Mouse (Mus musculus) megakaryocyte progenitor cell, adult 5-6 weeks (primary cell): Measurements from ENCODE around the gene Nr1i2. TPM values are rescaled to one million over a fixed set of nuclear protein-coding genes. Genes with fewer than 3 reads are reported as not detected.
A peak's percentile ranks its signal among the peaks of the same experiment; 100 is the strongest.

Experiments
- ATAC-seq: replicated peaks from 2 replicates; pipeline ENCODE4 v1.8.0; 2016; ENCODE audit warnings: mild to moderate bottlenecking, moderate TSS enrichment, inconsistent platforms; ENCODE audit not compliant: poor library complexity
- total RNA-seq, 2 experiments: library from RNA; stranded (forward) in 1 of 2; stranded (reverse) in 1 of 2; fragments of 157-497, 149-512 nt in 1 of 2; fragments of 200-1000 nt in 1 of 2; gene quantifications; 2 replicates each; pipeline versions ENCODE4 v1.2.3 to v1.2.4; 2015 to 2017

Nr1i2 gene
- total RNA-seq, 2 experiments from 2014 or later, result not detected

- ATAC-seq, result no peak
These were observed 6.9 kb downstream of the Nr1i2 start for GRCm38 (mm10) chr16:38287762-38288161.

DNA sequence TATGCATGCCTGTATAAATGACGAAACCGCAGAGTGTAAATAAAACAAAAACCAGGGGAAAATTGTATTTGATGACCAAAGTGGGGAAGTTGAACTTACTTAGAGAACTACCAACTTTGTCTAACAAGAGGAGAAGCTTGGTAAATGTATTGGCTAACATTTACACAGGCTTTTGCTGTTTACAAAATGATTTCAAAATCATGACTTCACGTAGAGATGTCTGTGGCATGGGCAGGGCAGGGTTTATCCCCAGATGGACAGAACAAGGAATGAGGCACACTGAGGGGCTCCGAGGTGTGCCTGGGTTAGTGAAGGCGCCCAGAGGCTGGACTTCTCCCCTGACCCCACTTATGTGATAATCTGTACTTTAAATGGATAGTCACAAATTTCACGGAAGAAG, 7.3 kb downstream of the Nr1i2 start:
- no peak for ATAC-seq

DNA sequence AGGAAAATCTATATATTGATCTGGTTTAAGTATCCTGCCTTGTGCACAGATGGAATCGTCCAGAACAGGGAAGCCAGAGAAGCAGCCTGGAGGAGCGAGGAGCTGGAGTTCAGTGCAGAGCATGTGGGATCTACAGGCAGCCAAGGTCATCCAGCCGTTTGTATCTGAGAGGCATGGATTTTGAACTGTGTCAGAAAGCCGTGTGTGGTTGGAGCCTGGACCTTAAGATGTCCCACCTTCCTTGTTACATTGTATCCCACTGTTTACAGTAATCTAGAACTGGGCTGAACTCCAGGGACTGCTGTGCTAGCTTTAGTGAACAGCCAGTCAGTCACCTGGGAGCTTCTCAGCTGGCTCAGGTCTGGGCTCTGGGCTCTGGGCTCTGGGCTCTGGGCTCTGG, 8.1 kb downstream of the Nr1i2 start:
- no peak for ATAC-seq

DNA sequence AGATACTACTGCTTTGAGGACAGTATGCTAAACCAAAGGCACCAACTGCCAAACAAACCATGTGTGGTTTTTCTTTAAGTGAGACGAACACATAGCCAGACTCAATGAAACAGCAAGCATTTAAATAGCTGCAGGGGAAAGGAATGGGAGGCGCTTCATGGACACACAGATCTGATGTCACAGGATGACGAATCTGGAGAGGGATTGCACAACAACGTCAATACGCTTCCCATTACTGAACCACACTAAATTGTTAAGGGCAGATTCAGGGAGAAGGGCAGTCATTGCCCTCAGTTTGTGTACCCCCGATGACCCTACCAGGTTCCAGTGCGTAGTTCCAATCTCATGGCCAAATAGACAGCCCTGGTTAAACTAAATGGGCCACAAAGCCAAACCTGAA, 8.8 kb downstream of the Nr1i2 start:
- ATAC-seq, result peak; percentile 68

GRCm38 (mm10) chr16:38283300-38283699, 11.3 kb downstream of the Nr1i2 start:
- no peak for ATAC-seq

DNA sequence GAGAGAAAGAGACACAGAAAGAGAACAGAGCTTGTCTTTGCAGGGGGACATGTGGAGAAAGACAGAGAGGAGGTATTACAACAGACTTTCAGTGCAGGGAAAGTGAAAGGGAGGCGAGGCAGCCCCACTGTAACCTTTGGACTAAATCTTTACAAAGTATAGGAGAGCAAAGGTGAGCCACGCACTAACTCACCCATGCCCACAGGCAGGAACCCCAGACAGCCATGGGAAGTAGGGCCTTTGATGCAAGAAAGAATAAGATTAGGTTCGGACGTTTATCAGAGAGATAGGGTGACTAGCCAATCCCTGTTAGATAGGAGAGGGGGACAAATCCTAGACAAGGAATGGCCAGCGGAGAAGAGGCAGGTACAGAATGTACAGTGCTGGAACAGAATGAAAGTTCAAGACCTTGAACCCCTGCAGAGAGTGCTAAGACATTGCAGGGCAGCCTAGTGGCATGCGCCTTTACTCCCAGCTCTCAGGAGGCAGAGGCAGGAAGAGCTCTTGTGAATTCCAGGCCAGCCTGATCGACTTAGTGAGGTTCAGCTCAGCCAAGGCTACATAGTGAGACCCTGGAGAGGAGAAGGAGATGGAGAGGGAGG, 12.0 kb downstream of the Nr1i2 start:
- ATAC-seq, result no peak

- ATAC-seq, result no peak
These were observed 13.7 kb downstream of the Nr1i2 start for GRCm38 (mm10) chr16:38280951-38281350.

- ATAC-seq, result no peak
These were observed 14.8 kb downstream of the Nr1i2 start for GRCm38 (mm10) chr16:38279794-38280193.

DNA sequence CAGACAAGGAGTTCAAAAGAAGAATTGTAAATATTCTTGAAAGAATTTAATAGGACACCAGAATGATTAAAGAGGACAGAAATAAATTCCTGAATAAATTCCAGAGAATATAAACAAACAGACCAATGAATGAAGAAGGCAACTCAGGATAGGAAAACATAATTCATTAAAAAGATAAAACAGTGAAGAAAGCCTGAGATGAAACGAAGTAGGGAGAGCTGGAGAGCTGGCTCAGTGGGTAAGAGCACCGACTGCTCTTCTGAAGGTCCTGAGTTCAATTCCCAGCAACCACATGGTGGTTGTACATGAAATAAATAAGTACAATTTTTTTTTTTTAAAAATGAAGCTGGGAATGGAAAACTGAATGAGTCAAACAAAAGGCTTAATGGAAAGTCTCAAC, 19.9 kb downstream of the Nr1i2 start:
- no peak for ATAC-seq

DNA sequence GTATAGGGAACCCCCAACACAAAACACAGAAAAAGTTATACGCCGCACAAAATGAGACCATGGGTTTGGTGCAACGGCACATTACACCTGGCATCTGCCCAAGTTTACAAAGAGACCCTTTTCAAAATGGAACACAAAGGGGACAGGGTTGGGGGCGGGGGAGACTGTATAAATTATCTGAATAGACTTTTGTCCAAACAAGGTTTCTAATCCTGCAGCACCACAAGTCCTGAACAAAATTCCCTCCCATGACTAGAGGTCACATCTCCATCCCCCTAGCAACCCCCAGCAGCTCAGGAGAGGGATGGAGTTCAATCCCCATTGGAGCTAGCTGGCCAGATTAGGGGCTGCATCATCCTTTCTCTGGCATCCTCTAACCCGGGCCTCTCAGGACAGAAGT, 22.1 kb downstream of the Nr1i2 start:
- no peak for ATAC-seq

- ATAC-seq, result no peak
These were observed 23.0 kb downstream of the Nr1i2 start for GRCm38 (mm10) chr16:38271601-38272000.

DNA sequence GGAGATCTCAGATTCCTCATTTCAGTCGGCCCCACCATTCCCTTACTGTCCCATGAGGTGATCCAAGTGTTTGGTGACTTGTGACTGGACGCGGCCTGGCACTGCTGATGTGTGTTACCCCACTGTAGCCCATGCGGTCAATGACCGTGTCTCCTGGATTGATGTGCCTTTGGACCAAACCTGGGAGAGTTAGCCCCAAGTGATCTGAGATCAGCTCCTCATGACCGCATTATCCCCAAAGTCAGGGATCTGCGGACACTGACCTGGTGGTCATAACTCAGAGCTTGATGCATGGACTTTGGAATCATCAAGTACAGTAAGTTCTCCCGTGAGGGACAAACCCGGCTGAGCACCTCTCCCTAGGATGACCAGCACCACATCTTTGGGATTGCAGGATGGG, 38.7 kb downstream of the Nr1i2 start:
- no peak for ATAC-seq

- ATAC-seq, result no peak
These were observed 39.5 kb downstream of the Nr1i2 start for GRCm38 (mm10) chr16:38255107-38255506.

- peak; percentile 26; the same call in 1 of the 2 replicates for ATAC-seq
These were observed 40.6 kb downstream of the Nr1i2 start for GRCm38 (mm10) chr16:38254001-38254400.

DNA sequence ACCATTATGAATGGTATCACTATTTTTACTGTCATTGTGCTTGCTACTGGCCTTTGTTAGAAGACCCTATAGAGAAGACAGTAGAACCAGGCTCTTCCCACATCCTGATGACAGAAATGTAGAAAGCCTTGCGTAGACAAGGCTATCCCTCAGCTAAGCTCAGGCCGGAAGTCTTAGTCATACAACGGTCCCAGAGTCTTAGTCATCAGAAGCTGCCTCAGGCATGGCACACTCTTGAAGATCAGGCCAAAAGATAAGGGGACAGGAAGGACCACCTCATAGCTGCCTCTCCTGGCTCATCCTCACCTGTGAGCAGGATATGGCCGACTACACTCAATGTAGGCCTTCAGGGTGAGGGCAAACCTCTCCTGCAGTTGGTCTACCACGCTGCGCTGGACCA, 44.2 kb downstream of the Nr1i2 start:
- ATAC-seq, result no peak

DNA sequence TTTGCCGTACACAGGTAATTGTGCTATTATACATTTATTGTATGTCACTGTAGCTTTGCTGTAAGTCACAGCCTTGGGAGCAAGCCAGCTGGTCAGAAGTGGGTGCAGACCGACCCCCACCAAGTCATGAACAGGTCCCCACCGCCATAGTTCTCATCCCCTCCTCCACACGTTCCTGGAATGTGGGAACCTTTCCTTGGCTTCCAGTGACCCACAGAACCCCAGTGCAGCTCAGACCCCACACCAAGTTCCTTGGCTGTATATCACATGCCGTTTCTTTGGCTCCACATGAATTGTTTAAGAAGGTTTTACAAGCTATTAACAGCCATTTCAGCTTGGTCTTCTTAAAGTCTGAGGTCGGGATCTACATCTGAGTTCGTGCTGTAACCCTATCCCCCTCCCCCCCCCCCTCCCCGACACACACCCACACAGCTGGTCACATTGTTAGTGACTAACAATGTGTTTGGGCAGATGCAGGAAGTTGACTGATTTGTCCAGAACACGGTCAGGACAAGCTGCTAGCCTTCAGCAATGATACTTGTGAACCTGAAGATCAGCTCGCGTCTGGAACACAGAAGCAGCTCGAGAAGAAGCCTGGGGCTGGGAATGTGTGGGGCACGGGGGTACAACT, 46.2 kb downstream of the Nr1i2 start:
- ATAC-seq, result no peak

DNA sequence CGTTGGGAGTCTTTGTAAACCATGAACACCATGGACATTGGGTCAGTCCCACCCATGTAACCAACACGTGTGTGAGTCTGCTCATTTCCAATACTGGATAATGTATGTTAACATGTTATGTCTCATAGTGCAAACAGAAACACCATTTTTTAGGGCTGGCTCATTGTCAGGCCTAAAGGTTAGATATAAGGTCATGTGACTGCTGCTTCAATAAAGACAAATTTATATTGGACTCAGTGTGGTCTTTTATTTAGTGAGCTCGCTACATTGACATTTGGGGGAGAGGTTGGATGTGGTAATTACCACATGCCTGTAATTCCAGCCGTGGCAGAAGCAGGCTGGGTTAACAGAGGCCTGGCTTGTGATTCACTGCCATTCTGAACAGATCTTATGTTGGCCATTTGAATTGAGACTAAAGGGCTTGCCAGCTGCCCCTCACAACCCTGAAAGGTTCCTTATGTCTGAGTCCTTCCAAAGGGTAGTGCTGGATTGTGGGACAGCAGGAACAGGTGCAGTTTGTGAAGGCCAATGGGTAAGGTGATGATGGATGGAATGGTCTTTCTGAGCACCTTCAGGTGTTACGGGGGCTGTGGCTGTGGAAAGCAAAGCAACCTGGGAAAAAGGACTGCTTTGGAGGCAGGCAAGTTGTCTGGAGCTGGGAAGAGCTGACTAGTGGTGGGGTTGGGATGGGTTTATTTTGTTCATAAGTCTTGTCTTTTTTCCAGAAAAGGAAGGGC, 48.6 kb downstream of the Nr1i2 start:
- ATAC-seq, result no peak

DNA sequence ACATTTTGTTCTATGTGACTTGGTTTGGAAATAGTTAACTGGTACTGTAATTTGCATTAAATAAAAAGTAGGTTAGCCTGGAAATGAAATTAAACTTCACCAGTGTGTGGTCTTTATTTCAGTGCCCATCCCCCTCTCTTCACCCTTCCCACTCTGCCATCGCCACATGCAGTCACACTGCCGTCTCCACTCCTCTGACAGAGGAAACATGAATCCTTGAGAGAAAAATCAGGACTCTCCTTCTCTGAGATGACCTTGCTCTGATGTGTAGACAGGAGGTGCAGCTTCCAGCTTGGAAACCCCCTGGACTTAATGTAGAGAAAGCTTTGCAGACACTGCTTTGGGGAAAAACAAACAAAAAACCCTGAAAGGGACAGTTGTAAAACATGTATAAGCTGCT, 49.2 kb downstream of the Nr1i2 start:
- ATAC-seq, result no peak

GRCm38 (mm10) chr16:38244111-38244510, 50.5 kb downstream of the Nr1i2 start:
- ATAC-seq, result no peak

DNA sequence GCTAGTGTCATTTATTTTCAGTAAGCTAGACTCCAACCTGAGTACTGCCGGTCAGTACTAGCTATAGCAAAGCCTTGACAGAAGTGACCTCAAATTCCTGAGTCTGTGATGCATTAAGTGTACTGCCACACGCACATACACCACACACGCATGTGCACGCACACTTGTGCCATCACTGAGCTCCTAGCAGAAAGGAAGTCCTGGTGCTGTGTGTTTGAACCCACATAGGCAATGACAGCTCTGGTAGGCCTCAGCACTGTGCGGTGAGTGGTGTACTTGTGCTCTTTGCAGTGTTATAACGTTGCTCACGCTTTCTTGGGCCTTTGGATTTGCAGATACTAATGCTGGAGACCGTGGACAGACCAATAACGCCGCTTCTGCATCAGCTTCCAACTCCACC, 54.5 kb downstream of the Nr1i2 start:
- ATAC-seq, result peak; percentile 16; the same call in 1 of the 2 replicates

DNA sequence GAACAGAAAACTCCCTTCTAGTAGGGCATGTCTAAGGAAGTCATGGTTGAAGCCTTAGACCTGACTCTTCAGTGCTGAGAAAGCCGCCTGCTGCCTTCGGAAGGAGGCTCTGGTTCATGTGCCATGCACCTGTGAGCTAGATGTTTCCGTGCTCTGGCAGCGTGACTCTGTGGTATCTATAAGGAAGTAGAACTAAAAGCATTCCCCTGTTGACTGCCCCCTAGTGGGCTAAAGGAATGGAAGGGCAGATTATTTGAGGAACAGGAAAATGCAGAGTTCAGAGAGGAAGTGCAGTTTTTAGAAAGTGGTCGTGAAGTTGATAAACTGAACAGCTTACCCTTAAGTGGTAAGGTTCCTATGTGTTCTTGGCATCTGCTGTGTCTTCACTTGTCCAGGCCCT, 54.9 kb downstream of the Nr1i2 start:
- peak; percentile 97 for ATAC-seq

GRCm38 (mm10) chr16:38236936-38237585, 57.6 kb downstream of the Nr1i2 start:
- 0 out of 2 replicates have a peak, but pooled peaks have one; percentile 15 for ATAC-seq
